Mouse (Mus musculus): ENCODE results near the gene Tinagl1. TPM values are rescaled to one million over a fixed set of nuclear protein-coding genes. Genes with fewer than 3 reads are reported as not detected.

Tinagl1 gene
- 0.98 TPM for total RNA-seq (2023)

DNA sequence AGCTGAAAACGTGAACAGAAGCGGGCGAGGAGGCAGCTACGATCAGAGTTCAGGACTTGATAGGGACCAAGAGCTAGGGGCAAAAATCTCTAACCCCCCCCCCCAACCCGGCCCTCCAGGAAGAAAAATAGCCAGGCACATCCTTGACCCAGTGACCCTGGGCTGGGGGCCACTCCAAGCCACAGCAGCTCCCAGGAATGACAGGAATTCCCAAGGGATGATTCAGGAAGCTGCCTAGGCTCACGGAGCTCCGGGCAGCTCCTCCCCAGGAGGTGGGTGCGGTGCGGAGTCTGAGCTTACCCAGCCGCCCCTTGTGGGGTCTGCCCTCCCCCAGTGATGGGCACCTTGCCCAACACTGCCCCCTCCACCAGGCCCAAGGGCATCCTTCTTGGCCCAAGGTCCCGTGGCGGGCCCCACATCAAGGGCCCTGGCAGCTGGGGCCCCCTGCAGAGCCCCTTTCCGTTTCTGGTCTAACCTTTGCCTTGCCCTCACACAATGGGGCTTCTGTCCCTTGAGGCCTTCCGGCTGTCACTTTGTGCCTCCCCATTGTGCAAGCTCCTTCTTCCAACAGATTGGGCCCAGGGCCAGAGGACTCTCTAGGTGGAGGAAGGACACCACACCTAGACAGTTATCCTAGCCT, at the start of gene Tinagl1:
Tinagl1 (minus strand) TSS at position 51 of the 640 bp plus-strand sequence.

GRCm38 (mm10) chr4:130222179-130222578, 47.3 kb upstream of the Tinagl1 start, which contains the start of gene Gm853:
Gene Gm853 (minus strand): TSS chr4:130222401.

DNA sequence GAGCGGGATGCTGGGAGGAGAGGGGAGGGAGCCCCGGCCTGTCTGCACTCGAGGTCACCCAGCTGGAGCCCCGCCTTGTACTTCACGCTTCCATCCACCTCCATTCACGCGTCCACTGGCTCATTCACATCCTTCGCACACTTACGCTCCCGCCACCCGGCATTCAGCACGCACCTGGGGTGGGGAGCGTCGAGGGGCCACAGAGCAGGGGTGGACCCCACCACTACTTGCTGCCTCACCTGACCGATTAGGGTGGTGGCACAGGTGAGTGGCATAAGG, 35.8 kb downstream of the Tinagl1 start, which contains the start of gene Hcrtr1:
Hcrtr1 (minus strand) TSS at position 146 of the 279 bp plus-strand sequence.

Other genes starting within 250 kb of the Tinagl1 start
- not detected for gene Spocd1, start 245.9 kb downstream of the Tinagl1 start, total RNA-seq (2023)
- gene Adgrb2, start 190.3 kb downstream of the Tinagl1 start, total RNA-seq (2023): 0.27 TPM
- 1.7 TPM for gene Col16a1, start 127.3 kb downstream of the Tinagl1 start, total RNA-seq (2023)
- gene Pef1, start 72.6 kb downstream of the Tinagl1 start, total RNA-seq (2023): 27.2 TPM
- gene Hcrtr1, start 35.8 kb downstream of the Tinagl1 start, total RNA-seq (2023): not detected
- not detected for gene Gm853, start 47.3 kb upstream of the Tinagl1 start, total RNA-seq (2023)
- gene Serinc2, start 104.1 kb upstream of the Tinagl1 start, total RNA-seq (2023): not detected
- not detected for gene Fabp3, start 133.5 kb upstream of the Tinagl1 start, total RNA-seq (2023)
- not detected for gene Gm10570, start 133.6 kb upstream of the Tinagl1 start, total RNA-seq (2023)
- 29.0 TPM for gene Zcchc17, start 184.8 kb upstream of the Tinagl1 start, total RNA-seq (2023)
- gene Snrnp40, start 185.0 kb upstream of the Tinagl1 start, total RNA-seq (2023): 68.7 TPM

Data from CD4-positive naive resting alpha-beta T cell, adult 57 days (primary cell).